Mouse (Mus musculus) embryonic fibroblast, embryonic 13.5 days (primary cell): ENCODE data around the gene Mgrn1. TPM values are rescaled to one million over a fixed set of nuclear protein-coding genes. Genes with fewer than 3 reads are reported as not detected.

Experiments used
- H3K27ac ChIP-seq: 2 replicates; pipeline ENCODE4 v1.5.1; 2012; ENCODE audit warnings: low read length, control low read depth, inconsistent platforms; ENCODE audit not compliant: insufficient read depth
- H3K4me1 ChIP-seq: 2 replicates; pipeline ENCODE4 v1.6.1; 2011; ENCODE audit warnings: low read length; ENCODE audit not compliant: control insufficient read depth, insufficient read depth
- H3K4me3 ChIP-seq: 2 replicates; pipeline ENCODE4 v1.5.1; 2011; ENCODE audit warnings: mild to moderate bottlenecking, control low read depth, low read length; ENCODE audit not compliant: insufficient read depth
- CTCF ChIP-seq: IDR thresholded peaks from 2 replicates; pipeline ENCODE4 v1.5.1; 2011; ENCODE audit warnings: mild to moderate bottlenecking, control low read depth, low read length, moderate library complexity, borderline replicate concordance; ENCODE audit not compliant: insufficient read depth
- POLR2A ChIP-seq: IDR thresholded peaks from 2 replicates; pipeline ENCODE4 v1.6.1; 2011; ENCODE audit warnings: low read depth, mild to moderate bottlenecking, control low read depth, low read length, moderate library complexity
- polyA plus RNA-seq: library from polyadenylated mRNA; stranded (reverse); fragments of >200 nt; gene quantifications from 2 replicates; pipeline ENCODE4 v1.2.4, GENCODE M21; 2011; ENCODE audit warnings: low read depth; ENCODE audit not compliant: missing spikeins, insufficient read length

The Mgrn1 gene
- polyA plus RNA-seq, 1 experiment = 66.9 TPM

- no peak overlapping the region for H3K27ac ChIP-seq
- TF ChIP-seq POLR2A (no peak), CTCF (no peak)
- H3K4me1 ChIP-seq = peaks cover 15% of the 10 kb centered on the region
- H3K4me3 ChIP-seq = no peak overlapping the region
Observed at GRCm38 (mm10) chr16:4916608-4917007, 30.6 kb downstream of the Mgrn1 start.

DNA sequence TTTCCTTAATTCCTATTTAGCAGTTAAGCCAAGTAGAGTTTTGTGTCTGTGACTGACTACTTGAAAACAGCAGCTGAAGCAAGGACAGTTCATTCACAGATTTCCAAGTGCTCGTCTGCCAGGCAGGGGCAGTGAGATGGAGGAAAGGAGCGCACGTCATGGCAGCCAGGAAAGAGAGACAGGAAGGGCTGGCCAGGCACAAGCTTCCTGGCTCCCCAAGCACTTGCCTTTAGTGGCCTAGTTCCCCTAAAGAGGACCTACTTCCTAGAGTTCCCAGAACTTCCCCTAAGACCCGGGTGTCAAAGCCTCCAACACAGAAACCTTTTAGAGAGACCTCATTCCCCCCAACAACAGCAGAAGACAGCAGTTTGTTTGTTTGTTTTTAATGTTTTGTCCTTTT lies 34.5 kb downstream of the Mgrn1 start:
- no peak overlapping the region for H3K4me3 ChIP-seq
- peaks cover 5% of the 10 kb centered on the region; the same call in 1 of the 2 replicates for H3K4me1 ChIP-seq
- no peak for TF ChIP-seq CTCF
- no peak for TF ChIP-seq POLR2A
- no peak overlapping the region for H3K27ac ChIP-seq

GRCm38 (mm10) chr16:4922481-4922880 lies 36.4 kb downstream of the Mgrn1 start:
- TF ChIP-seq CTCF (no peak), POLR2A (no peak)
- no peaks in the 10 kb centered on the region for H3K4me1 ChIP-seq
- no peak overlapping the region for H3K27ac ChIP-seq
- no peak overlapping the region for H3K4me3 ChIP-seq

DNA sequence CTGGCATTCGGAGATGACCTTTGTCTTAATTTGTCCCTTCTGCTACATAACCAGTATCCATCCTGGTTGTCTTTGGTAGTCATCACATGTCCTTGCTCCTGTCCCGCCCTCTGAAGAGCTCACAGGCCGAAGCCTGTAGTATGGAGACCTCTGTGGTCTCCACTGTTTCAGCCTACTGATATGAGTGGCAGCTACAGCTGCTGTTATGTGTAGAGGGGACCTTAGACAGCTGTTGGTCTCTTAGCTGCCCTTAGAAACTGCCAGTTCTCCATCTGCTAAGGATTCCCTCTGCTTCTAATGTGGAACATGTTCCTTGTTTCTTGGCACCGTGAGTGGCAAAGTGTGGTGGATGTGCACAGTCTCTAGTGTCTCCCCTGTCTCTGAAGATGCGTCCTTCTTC lies 37.9 kb downstream of the Mgrn1 start:
- no peak for TF ChIP-seq POLR2A
- TF ChIP-seq CTCF = no peak
- Histone ChIP-seq H3K27ac (no peak overlapping the region), H3K4me3 (no peak overlapping the region), H3K4me1 (no peaks in the 10 kb centered on the region)

DNA sequence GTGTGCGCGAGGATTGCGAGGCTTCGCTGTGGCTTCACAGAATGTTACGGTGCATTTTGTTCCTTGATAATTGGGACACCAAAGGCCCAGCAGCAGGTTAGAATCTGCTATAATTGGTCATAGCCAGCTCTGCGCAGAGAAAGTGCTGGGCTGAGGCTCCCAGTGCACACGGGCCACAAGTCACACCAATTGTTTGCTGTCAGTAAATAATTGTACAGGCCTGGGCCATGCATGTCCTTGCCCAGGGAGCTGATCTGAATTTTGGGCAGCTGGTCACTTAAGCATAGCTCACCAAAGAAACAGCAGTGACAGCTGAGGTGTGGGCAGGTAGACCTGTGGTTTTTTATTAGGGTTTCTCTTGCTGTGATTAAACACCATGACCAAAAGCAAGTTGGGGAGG lies 41.9 kb downstream of the Mgrn1 start:
- Histone ChIP-seq H3K4me1 (no peaks in the 10 kb centered on the region), H3K27ac (no peak overlapping the region), H3K4me3 (no peak overlapping the region)
- TF ChIP-seq CTCF (no peak), POLR2A (no peak)

DNA sequence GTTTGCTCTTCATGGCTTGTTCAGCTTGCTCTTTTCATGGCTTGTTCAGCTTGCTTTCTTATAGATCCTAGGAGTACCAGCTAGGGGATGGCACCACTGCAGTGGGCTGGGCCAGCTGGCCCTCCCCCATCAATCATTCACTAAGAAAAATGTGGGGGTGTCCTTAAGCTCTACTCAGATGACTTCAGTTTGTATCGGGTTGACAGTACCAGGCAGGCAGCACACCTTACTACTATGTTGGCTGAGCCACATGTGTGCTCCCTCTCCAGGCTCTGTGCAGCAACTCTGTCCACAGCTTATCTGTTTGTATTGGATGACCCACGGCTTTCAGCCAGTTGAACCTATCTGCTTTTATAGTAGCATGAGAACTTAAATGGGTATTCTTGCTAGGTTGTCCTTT lies 42.4 kb downstream of the Mgrn1 start:
- no peak for TF ChIP-seq CTCF
- Histone ChIP-seq H3K27ac (no peak overlapping the region), H3K4me3 (no peak overlapping the region), H3K4me1 (no peaks in the 10 kb centered on the region)

- TF ChIP-seq POLR2A (no peak), CTCF (no peak)
- H3K4me1 ChIP-seq = no peaks in the 10 kb centered on the region
- H3K4me3 ChIP-seq = no peak overlapping the region
Observed at GRCm38 (mm10) chr16:4932429-4932828, 46.4 kb downstream of the Mgrn1 start.

GRCm38 (mm10) chr16:4935430-4935829 lies 49.4 kb downstream of the Mgrn1 start:
- Histone ChIP-seq H3K4me3 (no peak overlapping the region), H3K4me1 (no peaks in the 10 kb centered on the region), H3K27ac (no peak overlapping the region)
- TF ChIP-seq POLR2A (peak; percentile 42; the same call in 1 of the 2 replicates), CTCF (0 out of 2 replicates have a peak, but pooled peaks have one; percentile 1)

More at GRCm38 (mm10) chr16:4932429-4932828, 46.4 kb downstream of the Mgrn1 start:
- no peak overlapping the region for H3K27ac ChIP-seq

GRCm38 (mm10) chr16:4935931-4936703 lies 50.1 kb downstream of the Mgrn1 start:
- Histone ChIP-seq H3K27ac (no peak overlapping the region), H3K4me3 (no peak overlapping the region), H3K4me1 (no peaks in the 10 kb centered on the region)
- TF ChIP-seq CTCF (no peak), POLR2A (no peak)

DNA sequence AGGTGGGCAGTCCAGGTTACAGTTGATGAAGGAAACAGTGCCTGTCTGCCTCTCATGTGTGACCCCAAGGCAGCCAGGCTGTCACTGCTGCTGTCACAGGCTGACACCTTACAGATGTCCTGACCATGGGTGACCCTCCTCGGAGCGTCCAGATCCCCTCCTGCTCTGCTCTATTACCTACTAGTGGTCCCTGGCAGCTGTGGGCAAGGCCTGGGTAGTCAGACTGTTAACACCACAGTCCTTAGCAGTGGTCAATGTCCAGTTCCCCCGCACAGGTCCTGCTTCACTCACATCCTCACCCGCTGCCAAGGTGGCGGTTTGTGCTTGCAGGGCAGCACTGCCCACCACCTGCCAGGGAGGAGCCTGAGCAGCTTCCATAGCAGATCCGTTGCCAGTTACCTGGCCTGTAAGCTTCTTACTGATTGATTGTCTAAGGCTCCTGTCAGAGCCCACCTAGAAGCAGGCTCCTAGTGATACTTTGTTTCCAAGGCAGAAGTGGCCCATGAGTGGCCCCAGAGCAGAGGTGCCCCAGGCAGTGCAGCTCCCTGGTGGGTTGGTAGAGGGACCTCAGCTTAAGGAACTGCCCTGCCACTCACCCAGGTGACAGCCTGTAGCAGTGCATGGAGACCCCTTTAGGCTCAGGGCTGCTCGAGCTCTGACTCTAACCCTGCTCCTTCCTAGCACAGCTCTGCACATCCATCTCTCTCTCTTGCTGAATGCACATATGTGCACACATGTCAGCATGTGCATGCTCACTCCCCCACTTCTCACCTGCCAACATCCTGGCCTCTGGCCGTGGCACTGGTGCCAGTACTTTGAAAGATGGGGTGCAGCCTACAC lies 51.5 kb downstream of the Mgrn1 start:
- Histone ChIP-seq H3K4me3 (no peak overlapping the region), H3K27ac (no peak overlapping the region), H3K4me1 (no peaks in the 10 kb centered on the region)
- TF ChIP-seq POLR2A (no peak), CTCF (no peak)
